Mouse (Mus musculus) fibroblast of lung, adult 2 months (primary cell): ENCODE results near the gene Tlr3.

Experiments
- DNase-seq: peaks from one replicate; pipeline ENCODE4 v3.0.0-alpha.2; 2011; ENCODE audit warnings: low read depth

Tlr3 gene

GRCm38 (mm10) chr8:45410882-45411281, at the start of gene Tlr3:
TSS of gene Tlr3 (minus strand) at chr8:45411080.
- DNase-seq = peak; percentile 14

- DNase-seq = no peak
Observed at GRCm38 (mm10) chr8:45457874-45458273, 47.0 kb upstream of the Tlr3 start.

GRCm38 (mm10) chr8:45454426-45454825, 43.5 kb upstream of the Tlr3 start:
- DNase-seq = no peak

- DNase-seq = no peak
Observed at GRCm38 (mm10) chr8:45452115-45452514, 41.2 kb upstream of the Tlr3 start.

- peak; percentile 51 for DNase-seq
Observed at GRCm38 (mm10) chr8:45448842-45449241, 38.0 kb upstream of the Tlr3 start.

GRCm38 (mm10) chr8:45448257-45448656, 37.4 kb upstream of the Tlr3 start:
- DNase-seq = no peak

- peak; percentile 65 for DNase-seq
Observed at GRCm38 (mm10) chr8:45438899-45439535, 28.1 kb upstream of the Tlr3 start.

- no peak for DNase-seq
Observed at GRCm38 (mm10) chr8:45420151-45420550, 9.3 kb upstream of the Tlr3 start.

- no peak for DNase-seq
Observed at GRCm38 (mm10) chr8:45414965-45415364, 4.1 kb upstream of the Tlr3 start.

- peak; percentile 36 for DNase-seq
Observed at GRCm38 (mm10) chr8:45410146-45410880, 567 bp downstream of the Tlr3 start.

GRCm38 (mm10) chr8:45409702-45410101, 1.2 kb downstream of the Tlr3 start:
- DNase-seq = no peak

GRCm38 (mm10) chr8:45383250-45383649, 27.6 kb downstream of the Tlr3 start:
- DNase-seq = no peak

GRCm38 (mm10) chr8:45381963-45382347, 28.9 kb downstream of the Tlr3 start, which contains the start of gene Fam149a:
TSS of gene Fam149a (minus strand) at chr8:45382291.
- DNase-seq = no peak

GRCm38 (mm10) chr8:45381075-45381962, 29.6 kb downstream of the Tlr3 start:
- DNase-seq = no peak

GRCm38 (mm10) chr8:45380598-45380997, 30.3 kb downstream of the Tlr3 start:
- DNase-seq = no peak

- DNase-seq = no peak
Observed at GRCm38 (mm10) chr8:45374071-45374470, 36.8 kb downstream of the Tlr3 start.

GRCm38 (mm10) chr8:45367154-45367553, 43.7 kb downstream of the Tlr3 start:
- no peak for DNase-seq

- no peak for DNase-seq
Observed at GRCm38 (mm10) chr8:45363220-45363619, 47.7 kb downstream of the Tlr3 start.

- DNase-seq = no peak
Observed at GRCm38 (mm10) chr8:45362323-45362722, 48.6 kb downstream of the Tlr3 start.

- no peak for DNase-seq
Observed at GRCm38 (mm10) chr8:45359091-45359605, 51.7 kb downstream of the Tlr3 start.

GRCm38 (mm10) chr8:45358132-45358918, 52.6 kb downstream of the Tlr3 start:
- DNase-seq = peak; percentile 29

- DNase-seq = no peak
Observed at GRCm38 (mm10) chr8:45355809-45356208, 55.1 kb downstream of the Tlr3 start.
